Mouse (Mus musculus): Measurements from ENCODE around the gene Myh9. TPM values are rescaled to one million over a fixed set of nuclear protein-coding genes. Genes with fewer than 3 reads are reported as not detected.

Myh9 gene
- polyA plus RNA-seq, 1 experiment from 2014 or later, result 34.5 TPM

GRCm38 (mm10) chr15:77836692-77837443 lies 5.1 kb downstream of the Myh9 start:
- no peak for DNase-seq (ENCODE audit: low spot score)
- 26% methylated on average over 6 of the region's 6 CpGs for WGBS
- no peaks in the 10 kb centered on the region for H3K27me3 ChIP-seq (ENCODE audit: insufficient read depth, poor library complexity, severe bottlenecking)
- peaks cover 88% of the 10 kb centered on the region for H3K4me1 ChIP-seq
- peak overlapping the region; percentile 40 for H3K4me3 ChIP-seq
- H3K36me3 ChIP-seq, result peaks cover 11% of the 10 kb centered on the region; the same call in 1 of the 2 replicates
- no peaks in the 10 kb centered on the region for H3K9me3 ChIP-seq
- H3K27ac ChIP-seq, result peak overlapping the region; percentile 94

- WGBS, result 21% methylated on average over 9 of the region's 9 CpGs
- peaks cover 93% of the 10 kb centered on the region for H3K4me1 ChIP-seq
- no peaks in the 10 kb centered on the region for H3K27me3 ChIP-seq (ENCODE audit: insufficient read depth, poor library complexity, severe bottlenecking)
- H3K27ac ChIP-seq, result peak overlapping the region; percentile 94
- peak; percentile 84 for DNase-seq (ENCODE audit: low spot score)
- peak overlapping the region; percentile 40 for H3K4me3 ChIP-seq
- no peaks in the 10 kb centered on the region for H3K9me3 ChIP-seq
- H3K36me3 ChIP-seq, result peaks cover 17% of the 10 kb centered on the region
Measured at GRCm38 (mm10) chr15:77835930-77836653, 5.9 kb downstream of the Myh9 start.

GRCm38 (mm10) chr15:77834336-77835268 lies 7.4 kb downstream of the Myh9 start:
- Histone ChIP-seq H3K4me1 (peaks cover 91% of the 10 kb centered on the region), H3K27me3 (ENCODE audit: insufficient read depth, poor library complexity, severe bottlenecking) (no peaks in the 10 kb centered on the region), H3K27ac (peak overlapping the region; percentile 94), H3K4me3 (0 out of 2 replicates have a peak overlapping the region, but pooled peaks have one; percentile 8), H3K36me3 (peaks cover 28% of the 10 kb centered on the region), H3K9me3 (no peaks in the 10 kb centered on the region)
- 74% methylated on average over 15 of the region's 15 CpGs for WGBS
- no peak for DNase-seq (ENCODE audit: low spot score)

GRCm38 (mm10) chr15:77833731-77834130 lies 8.2 kb downstream of the Myh9 start:
- 84% methylated on average over 6 of the region's 6 CpGs for WGBS
- no peak for DNase-seq (ENCODE audit: low spot score)
- H3K27ac ChIP-seq, result peak overlapping the region; percentile 94
- H3K27me3 ChIP-seq (ENCODE audit: insufficient read depth, poor library complexity, severe bottlenecking), result no peaks in the 10 kb centered on the region
- H3K9me3 ChIP-seq, result no peaks in the 10 kb centered on the region
- H3K4me1 ChIP-seq, result peaks cover 82% of the 10 kb centered on the region
- 0 out of 2 replicates have a peak overlapping the region, but pooled peaks have one; percentile 8 for H3K4me3 ChIP-seq
- peaks cover 31% of the 10 kb centered on the region for H3K36me3 ChIP-seq

- H3K4me1 ChIP-seq, result peaks cover 80% of the 10 kb centered on the region
- no peak for DNase-seq (ENCODE audit: low spot score)
- H3K27ac ChIP-seq, result peak overlapping the region; percentile 94; the same call in 1 of the 2 replicates
- peaks cover 31% of the 10 kb centered on the region for H3K36me3 ChIP-seq
- H3K27me3 ChIP-seq (ENCODE audit: insufficient read depth, poor library complexity, severe bottlenecking), result no peaks in the 10 kb centered on the region
- H3K9me3 ChIP-seq, result no peaks in the 10 kb centered on the region
- no peak overlapping the region for H3K4me3 ChIP-seq
Measured at GRCm38 (mm10) chr15:77833083-77833482, 8.9 kb downstream of the Myh9 start.

- no peaks in the 10 kb centered on the region for H3K9me3 ChIP-seq
- H3K36me3 ChIP-seq, result peaks cover 31% of the 10 kb centered on the region
- peak overlapping the region; percentile 7; the same call in 1 of the 2 replicates for H3K27ac ChIP-seq
- H3K27me3 ChIP-seq (ENCODE audit: insufficient read depth, poor library complexity, severe bottlenecking), result no peaks in the 10 kb centered on the region
- WGBS, result 77% methylated on average over 7 of the region's 7 CpGs
- H3K4me1 ChIP-seq, result peaks cover 80% of the 10 kb centered on the region
- no peak for DNase-seq (ENCODE audit: low spot score)
- no peak overlapping the region for H3K4me3 ChIP-seq
Measured at GRCm38 (mm10) chr15:77832458-77832904, 9.5 kb downstream of the Myh9 start.

- peaks cover 80% of the 10 kb centered on the region for H3K4me1 ChIP-seq
- no peak for DNase-seq (ENCODE audit: low spot score)
- H3K27ac ChIP-seq, result 0 out of 2 replicates have a peak overlapping the region, but pooled peaks have one; percentile 7
- H3K27me3 ChIP-seq (ENCODE audit: insufficient read depth, poor library complexity, severe bottlenecking), result no peaks in the 10 kb centered on the region
- WGBS, result 86% methylated on average over 8 of the region's 8 CpGs
- no peak overlapping the region for H3K4me3 ChIP-seq
- no peaks in the 10 kb centered on the region for H3K9me3 ChIP-seq
- peaks cover 31% of the 10 kb centered on the region for H3K36me3 ChIP-seq
Measured at GRCm38 (mm10) chr15:77831754-77832457, 10.1 kb downstream of the Myh9 start.

GRCm38 (mm10) chr15:77831138-77831579 lies 10.8 kb downstream of the Myh9 start:
- no peaks in the 10 kb centered on the region for H3K27me3 ChIP-seq (ENCODE audit: insufficient read depth, poor library complexity, severe bottlenecking)
- DNase-seq (ENCODE audit: low spot score), result no peak
- 0 out of 2 replicates have a peak overlapping the region, but pooled peaks have one; percentile 22 for H3K27ac ChIP-seq
- H3K9me3 ChIP-seq, result no peaks in the 10 kb centered on the region
- H3K4me1 ChIP-seq, result peaks cover 78% of the 10 kb centered on the region
- no peak overlapping the region for H3K4me3 ChIP-seq
- H3K36me3 ChIP-seq, result peaks cover 33% of the 10 kb centered on the region
- 92% methylated on average over 2 of the region's 2 CpGs for WGBS

- no peak for DNase-seq (ENCODE audit: low spot score)
- no peaks in the 10 kb centered on the region for H3K27me3 ChIP-seq (ENCODE audit: insufficient read depth, poor library complexity, severe bottlenecking)
- no peaks in the 10 kb centered on the region for H3K9me3 ChIP-seq
- WGBS, result 85% methylated on average over 5 of the region's 5 CpGs
- H3K4me3 ChIP-seq, result no peak overlapping the region
- peaks cover 78% of the 10 kb centered on the region for H3K4me1 ChIP-seq
- peaks cover 30% of the 10 kb centered on the region for H3K36me3 ChIP-seq
- 0 out of 2 replicates have a peak overlapping the region, but pooled peaks have one; percentile 22 for H3K27ac ChIP-seq
Measured at GRCm38 (mm10) chr15:77830481-77831137, 11.4 kb downstream of the Myh9 start.

- peaks cover 35% of the 10 kb centered on the region for H3K36me3 ChIP-seq
- peaks cover 76% of the 10 kb centered on the region for H3K4me1 ChIP-seq
- no peaks in the 10 kb centered on the region for H3K27me3 ChIP-seq (ENCODE audit: insufficient read depth, poor library complexity, severe bottlenecking)
- WGBS, result 84% methylated on average over 2 of the region's 2 CpGs
- 0 out of 2 replicates have a peak overlapping the region, but pooled peaks have one; percentile 6 for H3K27ac ChIP-seq
- H3K9me3 ChIP-seq, result no peaks in the 10 kb centered on the region
- no peak overlapping the region for H3K4me3 ChIP-seq
- DNase-seq (ENCODE audit: low spot score), result no peak
Measured at GRCm38 (mm10) chr15:77829542-77829941, 12.4 kb downstream of the Myh9 start.

- no peak overlapping the region for H3K4me3 ChIP-seq
- 94% methylated on average over 6 of the region's 6 CpGs for WGBS
- H3K27ac ChIP-seq, result no peak overlapping the region
- no peaks in the 10 kb centered on the region for H3K27me3 ChIP-seq (ENCODE audit: insufficient read depth, poor library complexity, severe bottlenecking)
- peaks cover 38% of the 10 kb centered on the region for H3K36me3 ChIP-seq
- no peak for DNase-seq (ENCODE audit: low spot score)
- peaks cover 76% of the 10 kb centered on the region for H3K4me1 ChIP-seq
- H3K9me3 ChIP-seq, result no peaks in the 10 kb centered on the region
Measured at GRCm38 (mm10) chr15:77828910-77829309, 13.1 kb downstream of the Myh9 start.
